Mouse (Mus musculus) limb, embryonic 15.5 days (tissue): ENCODE measurements around the gene Mmp20. TPM values are rescaled to one million over a fixed set of nuclear protein-coding genes. Genes with fewer than 3 reads are reported as not detected.

Experiments
- ATAC-seq: fragments of 200-750 bp; cut with Nextera tagmentation; 2 replicates; pipeline ENCODE4 v1.8.0; 2017; ENCODE audit warnings: low read depth, moderate TSS enrichment; ENCODE audit not compliant: insufficient number of reproducible peaks, low FRiP score, low TSS enrichment
- H3K27ac ChIP-seq: fragments of 300-500 bp; sonication (generic); 2 replicates; pipeline ENCODE4 v1.5.1; 2015; ENCODE audit warnings: moderate library complexity, mild to moderate bottlenecking, inconsistent platforms
- H3K27me3 ChIP-seq: fragments of 300-500 bp; sonication (generic); 2 replicates; pipeline ENCODE4 v1.6.1; 2015; ENCODE audit warnings: inconsistent platforms
- H3K36me3 ChIP-seq: fragments of 300-500 bp; sonication (generic); 2 replicates; pipeline ENCODE4 v1.6.1; 2015; ENCODE audit warnings: inconsistent platforms
- H3K4me1 ChIP-seq: fragments of 300-500 bp; sonication (generic); 2 replicates; pipeline ENCODE4 v1.6.1; 2015; ENCODE audit warnings: inconsistent platforms
- H3K4me2 ChIP-seq: fragments of 300-500 bp; sonication (generic); 2 replicates; pipeline ENCODE4 v1.6.1; 2015; ENCODE audit warnings: mild to moderate bottlenecking, inconsistent platforms
- H3K4me3 ChIP-seq: fragments of 300-500 bp; sonication (generic); 2 replicates; pipeline ENCODE4 v1.5.1; 2015; ENCODE audit warnings: mild to moderate bottlenecking, inconsistent platforms
- H3K9ac ChIP-seq: fragments of 300-500 bp; sonication (generic); 2 replicates; pipeline ENCODE4 v1.6.1; 2015; ENCODE audit warnings: inconsistent platforms
- H3K9me3 ChIP-seq: fragments of 300-500 bp; sonication (generic); 2 replicates; pipeline ENCODE4 v1.6.1; 2016; ENCODE audit warnings: inconsistent platforms
- WGBS: fragments of 180-500 bp; shearing (Covaris S2); methylation state at CpG from one replicate; pipeline ENCODE4 v1.1.7; 2015; 5-methylcytosine and 5-hydroxymethylcytosine counted together
- polyA plus RNA-seq: library from polyadenylated mRNA; unstranded; fragments of >200 nt; fragmentation: Nextera tagmentation; extraction: Ambion mirVana; gene quantifications from 2 replicates; pipeline ENCODE4 v1.2.1, GENCODE M21; 2015

Mmp20 gene
- polyA plus RNA-seq, 1 experiment from 2014 or later = not detected

DNA sequence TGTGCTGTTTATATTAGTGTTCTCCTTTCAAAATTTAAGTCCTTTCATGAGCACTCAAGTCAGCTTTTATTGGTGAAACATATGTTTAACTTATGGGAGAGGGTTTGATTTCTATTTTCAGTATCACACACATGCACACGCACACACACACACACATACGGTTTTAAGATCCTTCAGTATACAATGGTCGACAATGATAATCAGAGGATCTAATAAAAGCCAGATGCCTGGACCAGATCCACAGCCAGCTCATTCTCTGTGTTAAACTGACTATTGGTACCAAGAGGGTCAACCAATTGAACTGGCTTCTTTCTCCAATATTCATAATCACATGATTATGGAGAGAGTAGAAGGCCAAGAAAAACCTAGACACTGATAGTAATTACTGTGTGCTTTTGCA, 67.6 kb downstream of the Mmp20 start:
- Histone ChIP-seq H3K27me3 (no peaks in the 10 kb centered on the region), H3K4me2 (no peak overlapping the region), H3K36me3 (no peaks in the 10 kb centered on the region), H3K4me1 (no peaks in the 10 kb centered on the region), H3K4me3 (no peak overlapping the region), H3K9ac (no peak overlapping the region), H3K9me3 (no peaks in the 10 kb centered on the region), H3K27ac (no peak overlapping the region)
- 51% methylated on average over 3 of the region's 3 CpGs for WGBS
- ATAC-seq = no peak

DNA sequence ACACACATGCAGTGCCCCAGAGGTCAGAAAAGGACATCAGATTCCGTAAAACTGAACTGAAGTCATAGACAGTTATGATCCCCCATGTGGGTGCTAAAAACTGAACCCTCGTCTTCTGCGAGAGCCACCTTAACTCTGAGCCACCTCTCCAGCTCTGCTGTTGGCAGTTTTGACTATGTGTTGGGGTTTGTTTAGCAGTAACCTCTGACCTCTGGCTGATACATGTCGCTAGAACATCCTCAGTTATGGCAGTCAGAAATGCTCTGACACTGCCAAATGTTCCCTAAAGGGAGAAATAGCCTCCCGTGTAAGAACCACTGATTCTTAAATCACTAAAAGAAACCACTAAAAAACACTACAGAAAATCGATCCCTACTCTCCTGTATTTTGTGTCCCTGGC, 80.7 kb downstream of the Mmp20 start:
- Histone ChIP-seq H3K9ac (no peak overlapping the region), H3K27me3 (no peaks in the 10 kb centered on the region), H3K27ac (no peak overlapping the region), H3K9me3 (no peaks in the 10 kb centered on the region), H3K4me1 (no peaks in the 10 kb centered on the region), H3K4me3 (no peak overlapping the region), H3K36me3 (no peaks in the 10 kb centered on the region), H3K4me2 (no peak overlapping the region)
- WGBS = 65% methylated on average over 6 of the region's 6 CpGs
- no peak for ATAC-seq

DNA sequence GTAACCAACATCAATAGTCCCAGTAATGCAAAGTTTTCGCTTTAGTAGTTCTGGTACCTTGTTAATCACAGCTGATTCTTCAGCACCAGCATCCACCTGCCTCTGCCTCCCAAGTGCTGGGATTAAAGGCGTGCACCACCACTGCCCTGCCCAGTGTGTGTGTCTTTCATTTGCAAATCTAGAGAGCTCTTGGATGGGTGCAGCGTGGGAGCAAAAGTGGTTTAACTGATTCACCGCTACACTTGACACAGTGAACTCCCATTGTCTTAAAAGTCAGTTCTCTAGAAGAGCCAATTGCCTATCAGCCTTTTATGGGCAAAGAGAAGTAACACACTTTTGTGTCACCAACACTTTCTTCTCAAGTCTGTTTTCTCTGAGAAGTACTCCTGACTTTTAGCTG, 83.2 kb downstream of the Mmp20 start:
- no peaks in the 10 kb centered on the region for H3K9me3 ChIP-seq
- no peaks in the 10 kb centered on the region for H3K4me1 ChIP-seq
- no peaks in the 10 kb centered on the region for H3K36me3 ChIP-seq
- H3K4me3 ChIP-seq = no peak overlapping the region
- no peak overlapping the region for H3K4me2 ChIP-seq
- 77% methylated on average over 4 of the region's 4 CpGs for WGBS
- H3K27me3 ChIP-seq = no peaks in the 10 kb centered on the region
- ATAC-seq = no peak
- H3K27ac ChIP-seq = no peak overlapping the region
- no peak overlapping the region for H3K9ac ChIP-seq

DNA sequence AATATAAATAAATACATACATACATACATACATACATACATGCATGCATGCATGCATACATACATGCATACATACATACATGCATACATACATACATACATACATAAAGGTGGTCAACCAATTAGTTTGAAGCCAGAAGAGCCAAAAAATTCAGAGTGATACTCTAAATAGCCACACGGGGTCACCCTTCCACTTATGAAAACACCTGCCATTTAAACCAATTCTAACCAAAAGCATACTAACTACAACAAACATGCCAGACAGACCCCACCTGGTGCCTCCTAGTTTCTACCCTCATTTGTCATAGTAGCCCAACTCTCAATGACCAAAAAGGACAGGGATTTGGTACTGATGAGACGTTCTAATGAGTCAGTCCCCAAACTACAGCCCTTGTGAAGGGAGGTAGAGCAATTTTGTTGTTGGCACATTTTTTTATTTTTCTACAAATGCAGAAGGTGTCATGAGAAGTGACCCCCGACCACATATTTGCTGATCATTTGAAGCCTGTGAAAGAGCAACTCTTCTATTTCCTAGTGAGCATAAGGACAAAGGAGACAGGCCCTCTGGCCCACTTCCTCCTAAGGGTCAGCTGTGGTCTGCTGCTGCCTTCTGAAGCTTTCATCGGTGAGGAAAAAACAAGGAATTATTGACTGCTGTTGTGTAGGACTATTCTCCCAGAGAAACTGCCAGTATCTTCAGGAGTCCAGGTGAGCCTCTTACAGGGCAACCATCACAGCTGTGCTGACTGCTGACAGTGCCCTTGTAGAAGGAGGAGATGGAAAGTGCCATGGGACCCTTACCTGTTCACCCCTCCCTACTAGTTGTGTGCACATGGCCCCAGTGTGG, 86.3 kb downstream of the Mmp20 start:
- Histone ChIP-seq H3K9ac (no peak overlapping the region), H3K27ac (no peak overlapping the region), H3K27me3 (no peaks in the 10 kb centered on the region), H3K36me3 (no peaks in the 10 kb centered on the region), H3K4me2 (no peak overlapping the region), H3K4me3 (no peak overlapping the region), H3K9me3 (no peaks in the 10 kb centered on the region), H3K4me1 (no peaks in the 10 kb centered on the region)
- WGBS = 37% methylated on average over 4 of the region's 4 CpGs
- ATAC-seq = no peak

DNA sequence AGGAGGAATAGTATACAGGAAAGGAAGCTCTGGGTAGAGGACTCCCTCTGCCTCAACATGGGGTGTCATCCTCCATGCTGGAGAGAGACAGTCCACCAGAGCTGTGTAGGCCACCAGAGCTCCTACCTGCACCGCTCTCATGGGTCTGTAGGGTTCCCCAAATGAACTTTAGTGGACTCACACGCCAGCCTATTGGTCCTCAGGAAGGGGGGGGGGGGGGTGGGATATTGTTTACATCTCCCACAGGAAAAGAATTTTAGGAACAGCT, 86.8 kb downstream of the Mmp20 start:
- 72% methylated on average over 2 of the region's 2 CpGs for WGBS
- Histone ChIP-seq H3K9me3 (no peaks in the 10 kb centered on the region), H3K4me3 (no peak overlapping the region), H3K36me3 (no peaks in the 10 kb centered on the region), H3K4me2 (no peak overlapping the region), H3K4me1 (no peaks in the 10 kb centered on the region), H3K27me3 (no peaks in the 10 kb centered on the region), H3K27ac (no peak overlapping the region), H3K9ac (no peak overlapping the region)
- ATAC-seq = no peak

DNA sequence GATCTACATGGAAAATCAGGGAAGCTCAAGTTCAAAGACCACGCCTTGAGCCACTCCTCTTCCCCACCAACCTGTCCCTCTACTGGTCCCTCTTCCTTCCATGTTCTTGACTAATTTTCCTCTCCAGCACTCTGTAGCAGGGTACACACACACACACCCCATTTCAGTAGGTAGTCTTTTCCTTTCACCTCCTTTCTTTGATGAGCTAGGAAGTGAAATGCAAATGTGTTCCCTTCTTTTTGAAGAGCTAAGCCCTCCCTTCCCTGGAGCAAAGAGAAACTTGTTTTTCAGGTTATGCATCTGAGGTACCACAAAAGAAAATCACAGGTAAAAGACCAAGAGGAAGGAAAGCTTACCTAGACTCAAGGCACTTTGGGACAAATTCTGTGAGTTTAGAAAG, 93.5 kb downstream of the Mmp20 start:
- H3K4me1 ChIP-seq = no peaks in the 10 kb centered on the region
- H3K9me3 ChIP-seq = no peaks in the 10 kb centered on the region
- H3K9ac ChIP-seq = no peak overlapping the region
- 86% methylated on average over 1 of the region's 1 CpGs for WGBS
- no peak overlapping the region for H3K4me2 ChIP-seq
- no peaks in the 10 kb centered on the region for H3K36me3 ChIP-seq
- no peak overlapping the region for H3K4me3 ChIP-seq
- no peak for ATAC-seq
- peak overlapping the region; percentile 38 for H3K27ac ChIP-seq
- H3K27me3 ChIP-seq = no peaks in the 10 kb centered on the region

Other genes with a start within 250 kb of the Mmp20 start
- not detected in 2 replicates for gene Mmp1b, start 240.2 kb upstream of the Mmp20 start, polyA plus RNA-seq
- 0.31 TPM in 1 of 2 replicates, not detected in the other for gene Mmp3, start 182.4 kb upstream of the Mmp20 start, polyA plus RNA-seq
- not detected in 2 replicates for gene Mmp10, start 125.9 kb upstream of the Mmp20 start, polyA plus RNA-seq
- gene Mmp8, start 69.8 kb upstream of the Mmp20 start, polyA plus RNA-seq = 1.1 and 1.3 TPM in 2 replicates
- gene Mmp27, start 56.8 kb upstream of the Mmp20 start, polyA plus RNA-seq = 0.42 TPM in 1 of 2 replicates, not detected in the other
- 0.14 TPM in 1 of 2 replicates, not detected in the other for gene Mmp7, start 63.9 kb downstream of the Mmp20 start, polyA plus RNA-seq
- 135 and 142 TPM in 2 replicates for gene Tmem123, start 135.8 kb downstream of the Mmp20 start, polyA plus RNA-seq
- 35.3 and 37.1 TPM in 2 replicates for gene Birc2, start 208.8 kb downstream of the Mmp20 start, polyA plus RNA-seq
- gene Birc3, start 245.0 kb downstream of the Mmp20 start, polyA plus RNA-seq = 15.9 and 16.6 TPM in 2 replicates